Mouse (Mus musculus) intestine, postnatal 0 days (tissue): ENCODE results near the gene Abtb2. TPM values are rescaled to one million over a fixed set of nuclear protein-coding genes. Genes with fewer than 3 reads are reported as not detected.

Experiments used
- ATAC-seq: fragments of 200-750 bp; cut with Nextera tagmentation; 2 replicates; pipeline ENCODE4 v1.8.0; 2017; ENCODE audit warnings: mild to moderate bottlenecking, moderate TSS enrichment, moderate library complexity
- H3K27ac ChIP-seq: fragments of 300-500 bp; sonication (generic); 2 replicates; pipeline ENCODE4 v1.5.1; 2014; ENCODE audit warnings: mild to moderate bottlenecking, low read depth, low read length, moderate library complexity
- H3K27me3 ChIP-seq: fragments of 300-500 bp; sonication (generic); replicated peaks from 2 replicates; pipeline ENCODE4 v1.6.1; 2014; ENCODE audit warnings: low read length, mixed read lengths; ENCODE audit not compliant: control insufficient read depth, insufficient read depth
- H3K36me3 ChIP-seq: fragments of 300-500 bp; sonication (generic); 2 replicates; pipeline ENCODE4 v1.6.1; 2014; ENCODE audit warnings: mild to moderate bottlenecking, moderate library complexity; ENCODE audit not compliant: control insufficient read depth, insufficient read depth
- H3K4me1 ChIP-seq: fragments of 300-500 bp; sonication (generic); replicated peaks from 2 replicates; pipeline ENCODE4 v1.6.1; 2014; ENCODE audit warnings: antibody characterized with exemption, low read length, mixed read lengths; ENCODE audit not compliant: control insufficient read depth, insufficient read depth
- H3K4me2 ChIP-seq: fragments of 300-500 bp; sonication (generic); replicated peaks from 2 replicates; pipeline ENCODE4 v1.6.1; 2014; ENCODE audit warnings: low read depth, mild to moderate bottlenecking, moderate library complexity
- H3K4me3 ChIP-seq: fragments of 300-500 bp; sonication (generic); 2 replicates; pipeline ENCODE4 v1.5.1; 2014; ENCODE audit warnings: low read depth, low read length
- H3K9ac ChIP-seq: fragments of 300-500 bp; sonication (generic); 2 replicates; pipeline ENCODE4 v1.6.1; 2014; ENCODE audit warnings: mild to moderate bottlenecking, low read depth, low read length
- H3K9me3 ChIP-seq: fragments of 300-500 bp; sonication (generic); 2 replicates; pipeline ENCODE4 v1.6.1; 2016; ENCODE audit warnings: mixed run types; ENCODE audit not compliant: control insufficient read depth
- CTCF ChIP-seq: sonication (generic); IDR thresholded peaks from 2 replicates; pipeline ENCODE4 v1.5.1; 2016; ENCODE audit warnings: low read depth, mild to moderate bottlenecking, control low read depth, antibody characterized with exemption, moderate library complexity
- WGBS: fragments of 180-500 bp; shearing (Covaris S2); extraction: QIAGEN DNeasy Blood & Tissue Kit; methylation state at CpG from one replicate; pipeline ENCODE4 v1.1.7; 2014; 5-methylcytosine and 5-hydroxymethylcytosine counted together
- polyA plus RNA-seq: library from polyadenylated mRNA; unstranded; fragments of >200 nt; fragmentation: Nextera tagmentation; extraction: Ambion mirVana; gene quantifications from 2 replicates; pipeline ENCODE4 v1.2.1, GENCODE M21; 2015

Gene Abtb2
- polyA plus RNA-seq, 1 experiment from 2014 or later = 3.8 TPM

- TF ChIP-seq CTCF = no peak
Measured at GRCm38 (mm10) chr2:103580756-103581155, 14.6 kb downstream of the Abtb2 start.

GRCm38 (mm10) chr2:103581369-103581897, 15.3 kb downstream of the Abtb2 start:
- Histone ChIP-seq H3K27me3 (no peaks in the 10 kb centered on the region), H3K4me1 (0 out of 2 replicates have a peak, but pooled peaks cover 10% of the 10 kb centered on the region), H3K36me3 (no peaks in the 10 kb centered on the region), H3K27ac (no peak overlapping the region), H3K9me3 (no peaks in the 10 kb centered on the region), H3K4me2 (no peak overlapping the region), H3K9ac (no peak overlapping the region), H3K4me3 (no peak overlapping the region)
- no peak for TF ChIP-seq CTCF
- 37% methylated on average over 7 of the region's 7 CpGs for WGBS
- ATAC-seq = no peak

More at GRCm38 (mm10) chr2:103580756-103581155, 14.6 kb downstream of the Abtb2 start:
- H3K4me1 ChIP-seq = 0 out of 2 replicates have a peak, but pooled peaks cover 10% of the 10 kb centered on the region
- no peak overlapping the region for H3K27ac ChIP-seq
- no peaks in the 10 kb centered on the region for H3K9me3 ChIP-seq
- no peak overlapping the region for H3K4me3 ChIP-seq
- no peak overlapping the region for H3K9ac ChIP-seq
- ATAC-seq = no peak
- H3K27me3 ChIP-seq = no peaks in the 10 kb centered on the region
- 68% methylated on average over 8 of the region's 8 CpGs for WGBS
- no peak overlapping the region for H3K4me2 ChIP-seq
- H3K36me3 ChIP-seq = no peaks in the 10 kb centered on the region

GRCm38 (mm10) chr2:103583316-103583715, 17.2 kb downstream of the Abtb2 start:
- H3K27me3 ChIP-seq = no peaks in the 10 kb centered on the region

GRCm38 (mm10) chr2:103584093-103584492, 18.0 kb downstream of the Abtb2 start:
- Histone ChIP-seq H3K9me3 (no peaks in the 10 kb centered on the region), H3K4me2 (no peak overlapping the region), H3K4me3 (no peak overlapping the region), H3K36me3 (no peaks in the 10 kb centered on the region), H3K9ac (no peak overlapping the region), H3K27me3 (no peaks in the 10 kb centered on the region), H3K27ac (no peak overlapping the region), H3K4me1 (no peaks in the 10 kb centered on the region)
- ATAC-seq = no peak
- no peak for TF ChIP-seq CTCF

More at GRCm38 (mm10) chr2:103583316-103583715, 17.2 kb downstream of the Abtb2 start:
- H3K9ac ChIP-seq = no peak overlapping the region
- H3K4me3 ChIP-seq = no peak overlapping the region
- H3K9me3 ChIP-seq = no peaks in the 10 kb centered on the region
- ATAC-seq = no peak
- 0 out of 2 replicates have a peak, but pooled peaks cover 4% of the 10 kb centered on the region for H3K4me1 ChIP-seq
- no peak for TF ChIP-seq CTCF
- H3K4me2 ChIP-seq = no peak overlapping the region
- no peaks in the 10 kb centered on the region for H3K36me3 ChIP-seq
- no peak overlapping the region for H3K27ac ChIP-seq
- WGBS = 69% methylated on average over 3 of the region's 3 CpGs

- no peaks in the 10 kb centered on the region for H3K4me1 ChIP-seq
- H3K9me3 ChIP-seq = no peaks in the 10 kb centered on the region
- no peak overlapping the region for H3K4me2 ChIP-seq
- no peak overlapping the region for H3K9ac ChIP-seq
- TF ChIP-seq CTCF = no peak
- no peak overlapping the region for H3K27ac ChIP-seq
- H3K27me3 ChIP-seq = no peaks in the 10 kb centered on the region
- no peak for ATAC-seq
- H3K36me3 ChIP-seq = no peaks in the 10 kb centered on the region
- H3K4me3 ChIP-seq = no peak overlapping the region
- WGBS = 88% methylated on average over 3 of the region's 3 CpGs
Measured at GRCm38 (mm10) chr2:103586423-103586822, 20.3 kb downstream of the Abtb2 start.

GRCm38 (mm10) chr2:103588776-103589175, 22.7 kb downstream of the Abtb2 start:
- Histone ChIP-seq H3K4me1 (0 out of 2 replicates have a peak, but pooled peaks cover 4% of the 10 kb centered on the region), H3K27ac (no peak overlapping the region), H3K4me2 (no peak overlapping the region), H3K9me3 (no peaks in the 10 kb centered on the region), H3K9ac (no peak overlapping the region), H3K27me3 (no peaks in the 10 kb centered on the region), H3K36me3 (no peaks in the 10 kb centered on the region), H3K4me3 (no peak overlapping the region)
- no peak for ATAC-seq
- WGBS = 74% methylated on average over 5 of the region's 5 CpGs
- TF ChIP-seq CTCF = no peak
